Mouse (Mus musculus): Measurements from ENCODE around the gene Prkg1. TPM values are rescaled to one million over a fixed set of nuclear protein-coding genes. Genes with fewer than 3 reads are reported as not detected.
A peak's percentile ranks its signal among the peaks of the same experiment; 100 is the strongest.

Prkg1 gene
- total and polyA plus RNA-seq, 2 experiments from 2014 or later, result 5.1 to 9.9 TPM

GRCm38 (mm10) chr19:30931469-30932192 is 833.2 kb downstream of the Prkg1 start:
- no peaks in the 10 kb centered on the region for H3K36me3 ChIP-seq (ENCODE audit: insufficient read depth, low read length)
- H3K9me3 ChIP-seq (ENCODE audit: low read length), result no peaks in the 10 kb centered on the region
- TF ChIP-seq CTCF (IDR thresholded peaks at IDR 0.05), result no peak
- 91% methylated on average over 5 of the region's 5 CpGs for WGBS
- no peak overlapping the region for H3K9ac ChIP-seq (replicated peaks; ENCODE audit: low read length, poor library complexity, severe bottlenecking)
- no peaks in the 10 kb centered on the region for H3K27me3 ChIP-seq (ENCODE audit: insufficient read depth, low read length)
- H3K4me3 ChIP-seq (ENCODE audit: low read depth, low read length), result no peak overlapping the region
- H3K4me2 ChIP-seq (ENCODE audit: low read depth, low read length, poor library complexity, severe bottlenecking), result no peak overlapping the region
- no peaks in the 10 kb centered on the region for H3K4me1 ChIP-seq (ENCODE audit: insufficient read depth, low read length)
- ATAC-seq (ENCODE audit: low FRiP score) (no peak), DNase-seq (ENCODE audit: low spot score) (no peak)
- H3K27ac ChIP-seq (ENCODE audit: low read depth, low read length), result no peak overlapping the region

GRCm38 (mm10) chr19:30924032-30924431 is 840.8 kb downstream of the Prkg1 start:
- TF ChIP-seq CTCF (IDR thresholded peaks at IDR 0.05), result no peak
- WGBS, result 90% methylated on average over 1 of the region's 1 CpGs

DNA sequence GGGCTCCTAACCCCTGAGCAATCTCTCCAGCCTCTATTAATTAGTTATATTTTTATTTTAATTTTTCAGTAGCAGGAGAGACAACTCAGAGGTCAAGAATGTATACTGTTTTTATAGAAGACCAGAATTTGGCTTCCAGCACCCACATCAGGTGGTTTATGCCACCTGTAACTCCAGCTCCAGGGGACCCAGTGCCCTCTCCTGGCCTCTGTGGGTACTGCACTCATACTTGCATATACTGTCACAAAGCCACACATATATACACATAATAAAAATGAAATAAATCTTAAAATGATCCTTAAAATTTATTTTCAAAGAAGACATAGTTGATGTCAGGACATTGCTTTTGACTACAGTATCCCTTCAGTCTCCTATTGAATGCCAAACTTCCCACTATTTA is 862.5 kb downstream of the Prkg1 start:
- no peaks in the 10 kb centered on the region for H3K9me3 ChIP-seq (ENCODE audit: low read length)
- no peak overlapping the region for H3K27ac ChIP-seq (ENCODE audit: low read depth, low read length)
- ATAC-seq (ENCODE audit: low FRiP score), result no peak
- H3K4me1 ChIP-seq (ENCODE audit: insufficient read depth, low read length), result no peaks in the 10 kb centered on the region
- no peak for DNase-seq (ENCODE audit: low spot score)
- TF ChIP-seq CTCF (IDR thresholded peaks at IDR 0.05), result peak; percentile 13; the same call in 1 of the 2 replicates
- H3K36me3 ChIP-seq (ENCODE audit: insufficient read depth, low read length), result no peaks in the 10 kb centered on the region
- H3K4me2 ChIP-seq (ENCODE audit: low read depth, low read length, poor library complexity, severe bottlenecking), result no peak overlapping the region
- no peak overlapping the region for H3K4me3 ChIP-seq (ENCODE audit: low read depth, low read length)
- no peaks in the 10 kb centered on the region for H3K27me3 ChIP-seq (ENCODE audit: insufficient read depth, low read length)
- no peak overlapping the region for H3K9ac ChIP-seq (replicated peaks; ENCODE audit: low read length, poor library complexity, severe bottlenecking)

More at GRCm38 (mm10) chr19:30924032-30924431, 840.8 kb downstream of the Prkg1 start:
- Histone ChIP-seq H3K9me3 (ENCODE audit: low read length) (no peaks in the 10 kb centered on the region), H3K27me3 (ENCODE audit: insufficient read depth, low read length) (no peaks in the 10 kb centered on the region), H3K4me3 (ENCODE audit: low read depth, low read length) (no peak overlapping the region), H3K36me3 (ENCODE audit: insufficient read depth, low read length) (no peaks in the 10 kb centered on the region), H3K4me1 (ENCODE audit: insufficient read depth, low read length) (no peaks in the 10 kb centered on the region), H3K4me2 (ENCODE audit: low read depth, low read length, poor library complexity, severe bottlenecking) (no peak overlapping the region), H3K9ac (replicated peaks; ENCODE audit: low read length, poor library complexity, severe bottlenecking) (no peak overlapping the region), H3K27ac (ENCODE audit: low read depth, low read length) (no peak overlapping the region)
- no peak for ATAC-seq (ENCODE audit: low FRiP score)
- no peak for DNase-seq (ENCODE audit: low spot score)

GRCm38 (mm10) chr19:30901025-30901424 is 863.8 kb downstream of the Prkg1 start:
- Histone ChIP-seq H3K27me3 (ENCODE audit: insufficient read depth, low read length) (no peaks in the 10 kb centered on the region), H3K4me2 (ENCODE audit: low read depth, low read length, poor library complexity, severe bottlenecking) (no peak overlapping the region), H3K9ac (replicated peaks; ENCODE audit: low read length, poor library complexity, severe bottlenecking) (no peak overlapping the region), H3K36me3 (ENCODE audit: insufficient read depth, low read length) (no peaks in the 10 kb centered on the region), H3K4me3 (ENCODE audit: low read depth, low read length) (no peak overlapping the region), H3K4me1 (ENCODE audit: insufficient read depth, low read length) (no peaks in the 10 kb centered on the region), H3K9me3 (ENCODE audit: low read length) (no peaks in the 10 kb centered on the region), H3K27ac (ENCODE audit: low read depth, low read length) (no peak overlapping the region)
- ATAC-seq (ENCODE audit: low FRiP score) (no peak), DNase-seq (ENCODE audit: low spot score) (no peak)
- TF ChIP-seq CTCF (IDR thresholded peaks at IDR 0.05), result peak; percentile 13; the same call in 1 of the 2 replicates
- 84% methylated on average over 3 of the region's 3 CpGs for WGBS

DNA sequence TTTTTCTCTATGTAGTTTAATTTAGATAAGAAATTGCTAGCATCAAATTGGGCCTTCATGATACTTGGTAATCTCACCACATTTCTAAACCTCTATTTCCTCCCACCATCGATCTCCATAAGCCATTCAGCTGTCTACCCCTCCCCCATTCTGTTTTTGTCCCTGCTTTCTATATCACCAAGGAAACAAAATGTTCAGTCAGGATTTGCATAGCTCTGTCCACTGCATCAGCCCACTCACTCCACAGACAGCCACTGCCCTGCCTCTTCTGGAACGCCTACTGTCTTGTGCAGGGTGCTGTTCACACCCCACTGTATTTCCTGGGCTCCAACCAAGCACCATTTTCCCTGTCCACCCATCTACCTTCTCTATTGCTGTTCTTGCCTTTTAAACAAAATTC is 874.5 kb downstream of the Prkg1 start:
- DNase-seq (ENCODE audit: low spot score), result peak; percentile 22
- ATAC-seq (ENCODE audit: low FRiP score), result no peak

GRCm38 (mm10) chr19:30889851-30890250 is 875.0 kb downstream of the Prkg1 start:
- DNase-seq (ENCODE audit: low spot score) (no peak), ATAC-seq (ENCODE audit: low FRiP score) (no peak)
- WGBS, result 86% methylated on average over 3 of the region's 3 CpGs
- no peaks in the 10 kb centered on the region for H3K9me3 ChIP-seq (ENCODE audit: low read length)
- no peak overlapping the region for H3K4me2 ChIP-seq (ENCODE audit: low read depth, low read length, poor library complexity, severe bottlenecking)
- H3K9ac ChIP-seq (replicated peaks; ENCODE audit: low read length, poor library complexity, severe bottlenecking), result no peak overlapping the region
- TF ChIP-seq CTCF (IDR thresholded peaks at IDR 0.05), result no peak
- no peaks in the 10 kb centered on the region for H3K36me3 ChIP-seq (ENCODE audit: insufficient read depth, low read length)
- no peaks in the 10 kb centered on the region for H3K4me1 ChIP-seq (ENCODE audit: insufficient read depth, low read length)
- H3K27ac ChIP-seq (ENCODE audit: low read depth, low read length), result no peak overlapping the region
- no peaks in the 10 kb centered on the region for H3K27me3 ChIP-seq (ENCODE audit: insufficient read depth, low read length)
- H3K4me3 ChIP-seq (ENCODE audit: low read depth, low read length), result no peak overlapping the region

More for the DNA sequence above, 874.5 kb downstream of the Prkg1 start:
- 43% methylated on average over 2 of the region's 2 CpGs for WGBS
- TF ChIP-seq CTCF (IDR thresholded peaks at IDR 0.05), result no peak
- Histone ChIP-seq H3K9me3 (ENCODE audit: low read length) (no peaks in the 10 kb centered on the region), H3K4me3 (ENCODE audit: low read depth, low read length) (no peak overlapping the region), H3K27ac (ENCODE audit: low read depth, low read length) (no peak overlapping the region), H3K9ac (replicated peaks; ENCODE audit: low read length, poor library complexity, severe bottlenecking) (no peak overlapping the region), H3K4me1 (ENCODE audit: insufficient read depth, low read length) (no peaks in the 10 kb centered on the region), H3K4me2 (ENCODE audit: low read depth, low read length, poor library complexity, severe bottlenecking) (no peak overlapping the region), H3K36me3 (ENCODE audit: insufficient read depth, low read length) (no peaks in the 10 kb centered on the region), H3K27me3 (ENCODE audit: insufficient read depth, low read length) (no peaks in the 10 kb centered on the region)

Measured in midbrain, postnatal 0 days (tissue).